Mouse (Mus musculus) liver, embryonic 11.5 days (tissue): Measurements from ENCODE around the gene Glis3. TPM values are rescaled to one million over a fixed set of nuclear protein-coding genes. Genes with fewer than 3 reads are reported as not detected.

ENCODE experiments used
- ATAC-seq: fragments of 200-750 bp; cut with Nextera tagmentation; replicated peaks from 2 replicates; pipeline ENCODE4 v1.8.0; 2017; ENCODE audit warnings: moderate number of reproducible peaks, mild to moderate bottlenecking, moderate TSS enrichment, moderate library complexity; ENCODE audit not compliant: low FRiP score
- DNase-seq: peaks from one replicate; pipeline ENCODE4 v3.0.0-alpha.2; 2017; ENCODE audit warnings: low spot score
- H3K27ac ChIP-seq: fragments of 300-500 bp; sonication (generic); 2 replicates; pipeline ENCODE4 v1.5.1; 2014; ENCODE audit warnings: mild to moderate bottlenecking, low read depth, low read length, control low read depth
- H3K27me3 ChIP-seq: fragments of 300-500 bp; sonication (generic); replicated peaks from 2 replicates; pipeline ENCODE4 v1.6.1; 2014; ENCODE audit warnings: low read length, mixed read lengths; ENCODE audit not compliant: control insufficient read depth, insufficient read depth
- H3K36me3 ChIP-seq: fragments of 300-500 bp; sonication (generic); 2 replicates; pipeline ENCODE4 v1.6.1; 2014; ENCODE audit warnings: mild to moderate bottlenecking, low read length, moderate library complexity, mixed read lengths; ENCODE audit not compliant: control insufficient read depth, insufficient read depth
- H3K4me1 ChIP-seq: fragments of 300-500 bp; sonication (generic); replicated peaks from 2 replicates; pipeline ENCODE4 v1.6.1; 2014; ENCODE audit warnings: low read length, mixed read lengths; ENCODE audit not compliant: control insufficient read depth, insufficient read depth
- H3K4me2 ChIP-seq: fragments of 300-500 bp; sonication (generic); 2 replicates; pipeline ENCODE4 v1.6.1; 2014; ENCODE audit warnings: mild to moderate bottlenecking, control low read depth, moderate library complexity
- H3K4me3 ChIP-seq: fragments of 300-500 bp; sonication (generic); 2 replicates; pipeline ENCODE4 v1.5.1; 2014; ENCODE audit warnings: low read depth, low read length, control low read depth
- H3K9ac ChIP-seq: fragments of 300-500 bp; sonication (generic); 2 replicates; pipeline ENCODE4 v1.6.1; 2014; ENCODE audit warnings: low read depth, low read length, control low read depth
- H3K9me3 ChIP-seq: fragments of 300-500 bp; sonication (generic); 2 replicates; pipeline ENCODE4 v1.6.1; 2016; ENCODE audit warnings: low read length, inconsistent platforms, mixed read lengths; ENCODE audit not compliant: control insufficient read depth
- WGBS: fragments of 180-500 bp; shearing (Covaris S2); extraction: QIAGEN DNeasy Blood & Tissue Kit; methylation state at CpG from one replicate; pipeline ENCODE4 v1.1.7; 2014; 5-methylcytosine and 5-hydroxymethylcytosine counted together
- polyA plus RNA-seq: library from polyadenylated mRNA; unstranded; fragments of >200 nt; fragmentation: Nextera tagmentation; extraction: Ambion mirVana; gene quantifications from 2 replicates; pipeline ENCODE4 v1.2.1, GENCODE M21; 2014

The Glis3 gene
- polyA plus RNA-seq, 1 experiment from 2014 or later: 0.47 TPM

- H3K4me2 ChIP-seq: no peak overlapping the region
- ATAC-seq (no peak), DNase-seq (no peak)
- H3K4me3 ChIP-seq: no peak overlapping the region
- no peak overlapping the region for H3K27ac ChIP-seq
- H3K36me3 ChIP-seq: no peaks in the 10 kb centered on the region
- H3K4me1 ChIP-seq: no peaks in the 10 kb centered on the region
- 76% methylated on average over 13 of the region's 13 CpGs for WGBS
- H3K9me3 ChIP-seq: no peaks in the 10 kb centered on the region
- H3K27me3 ChIP-seq: no peaks in the 10 kb centered on the region
- H3K9ac ChIP-seq: no peak overlapping the region
Observed at GRCm38 (mm10) chr19:28592981-28593380, 86.9 kb downstream of the Glis3 start.

- no peaks in the 10 kb centered on the region for H3K4me1 ChIP-seq
- H3K27ac ChIP-seq: no peak overlapping the region
- H3K9ac ChIP-seq: no peak overlapping the region
- WGBS: 75% methylated on average over 7 of the region's 7 CpGs
- H3K4me3 ChIP-seq: no peak overlapping the region
- ATAC-seq (no peak), DNase-seq (no peak)
- no peaks in the 10 kb centered on the region for H3K27me3 ChIP-seq
- no peaks in the 10 kb centered on the region for H3K36me3 ChIP-seq
- H3K4me2 ChIP-seq: no peak overlapping the region
- H3K9me3 ChIP-seq: no peaks in the 10 kb centered on the region
Observed at GRCm38 (mm10) chr19:28591736-28592477, 88.0 kb downstream of the Glis3 start.

GRCm38 (mm10) chr19:28580499-28580898, 99.4 kb downstream of the Glis3 start:
- H3K27ac ChIP-seq: no peak overlapping the region
- no peaks in the 10 kb centered on the region for H3K27me3 ChIP-seq
- H3K4me3 ChIP-seq: no peak overlapping the region
- H3K9ac ChIP-seq: no peak overlapping the region
- ATAC-seq (no peak), DNase-seq (no peak)
- H3K4me2 ChIP-seq: no peak overlapping the region
- WGBS: 78% methylated on average over 8 of the region's 8 CpGs
- H3K36me3 ChIP-seq: no peaks in the 10 kb centered on the region
- H3K9me3 ChIP-seq: no peaks in the 10 kb centered on the region
- no peaks in the 10 kb centered on the region for H3K4me1 ChIP-seq

GRCm38 (mm10) chr19:28579724-28580375, 100.0 kb downstream of the Glis3 start:
- no peak overlapping the region for H3K9ac ChIP-seq
- H3K4me3 ChIP-seq: no peak overlapping the region
- 60% methylated on average over 14 of the region's 14 CpGs for WGBS
- H3K27ac ChIP-seq: no peak overlapping the region
- no peaks in the 10 kb centered on the region for H3K27me3 ChIP-seq
- H3K4me1 ChIP-seq: no peaks in the 10 kb centered on the region
- no peak overlapping the region for H3K4me2 ChIP-seq
- ATAC-seq (no peak), DNase-seq (no peak)
- no peaks in the 10 kb centered on the region for H3K36me3 ChIP-seq
- no peaks in the 10 kb centered on the region for H3K9me3 ChIP-seq

- no peaks in the 10 kb centered on the region for H3K4me1 ChIP-seq
- H3K4me2 ChIP-seq: no peak overlapping the region
- H3K9me3 ChIP-seq: no peaks in the 10 kb centered on the region
- no peak for DNase-seq
- no peaks in the 10 kb centered on the region for H3K27me3 ChIP-seq
- no peak for ATAC-seq
- no peaks in the 10 kb centered on the region for H3K36me3 ChIP-seq
- 82% methylated on average over 12 of the region's 12 CpGs for WGBS
- H3K9ac ChIP-seq: no peak overlapping the region
- no peak overlapping the region for H3K27ac ChIP-seq
- H3K4me3 ChIP-seq: no peak overlapping the region
Observed at GRCm38 (mm10) chr19:28577023-28577422, 102.9 kb downstream of the Glis3 start.

- Histone ChIP-seq H3K9me3 (no peaks in the 10 kb centered on the region), H3K27me3 (no peaks in the 10 kb centered on the region), H3K27ac (no peak overlapping the region), H3K4me1 (no peaks in the 10 kb centered on the region), H3K4me3 (no peak overlapping the region), H3K9ac (no peak overlapping the region), H3K36me3 (no peaks in the 10 kb centered on the region), H3K4me2 (no peak overlapping the region)
- 69% methylated on average over 6 of the region's 6 CpGs for WGBS
- ATAC-seq (no peak), DNase-seq (no peak)
Observed at GRCm38 (mm10) chr19:28576619-28577018, 103.3 kb downstream of the Glis3 start.

- Histone ChIP-seq H3K9me3 (no peaks in the 10 kb centered on the region), H3K36me3 (no peaks in the 10 kb centered on the region), H3K4me1 (no peaks in the 10 kb centered on the region), H3K4me2 (no peak overlapping the region), H3K27me3 (no peaks in the 10 kb centered on the region), H3K27ac (no peak overlapping the region), H3K4me3 (no peak overlapping the region), H3K9ac (no peak overlapping the region)
- DNase-seq: no peak
- 78% methylated on average over 3 of the region's 3 CpGs for WGBS
- ATAC-seq: no peak
Observed at GRCm38 (mm10) chr19:28573641-28574040, 106.2 kb downstream of the Glis3 start.

- Histone ChIP-seq H3K27ac (no peak overlapping the region), H3K4me2 (no peak overlapping the region), H3K27me3 (no peaks in the 10 kb centered on the region), H3K36me3 (no peaks in the 10 kb centered on the region), H3K9ac (no peak overlapping the region), H3K4me3 (no peak overlapping the region), H3K4me1 (no peaks in the 10 kb centered on the region), H3K9me3 (no peaks in the 10 kb centered on the region)
- ATAC-seq: no peak
- no peak for DNase-seq
- WGBS: 85% methylated on average over 3 of the region's 3 CpGs
Observed at GRCm38 (mm10) chr19:28569856-28570255, 110.0 kb downstream of the Glis3 start.

GRCm38 (mm10) chr19:28567100-28567499, 112.8 kb downstream of the Glis3 start:
- no peak overlapping the region for H3K9ac ChIP-seq
- no peaks in the 10 kb centered on the region for H3K4me1 ChIP-seq
- 49% methylated on average over 1 of the region's 1 CpGs for WGBS
- H3K27ac ChIP-seq: no peak overlapping the region
- no peaks in the 10 kb centered on the region for H3K27me3 ChIP-seq
- DNase-seq (no peak), ATAC-seq (no peak)
- no peaks in the 10 kb centered on the region for H3K36me3 ChIP-seq
- no peak overlapping the region for H3K4me3 ChIP-seq
- no peak overlapping the region for H3K4me2 ChIP-seq
- H3K9me3 ChIP-seq: no peaks in the 10 kb centered on the region
